Mouse (Mus musculus) spleen, adult 2 months (tissue): ENCODE results near the gene Toe1.

Experiments used
- CTCF ChIP-seq: fragments of 200-500 bp; IDR thresholded peaks from 2 replicates; pipeline ENCODE4 v1.5.1; 2011; ENCODE audit warnings: mild to moderate bottlenecking, inconsistent platforms; ENCODE audit not compliant: insufficient read depth, insufficient read length, insufficient replicate concordance; ENCODE audit errors: extremely low read depth
- POLR2A ChIP-seq: fragments of 200-500 bp; IDR thresholded peaks from 2 replicates; pipeline ENCODE4 v1.6.1; 2011; ENCODE audit warnings: low read depth, low read length, inconsistent platforms

GRCm38 (mm10) chr4:116799901-116800300 is 7.5 kb downstream of the Toe1 start:
- TF ChIP-seq CTCF = no peak
- TF ChIP-seq POLR2A = no peak
